Mouse (Mus musculus): ENCODE results near the gene Flvcr1.

Flvcr1 gene

DNA sequence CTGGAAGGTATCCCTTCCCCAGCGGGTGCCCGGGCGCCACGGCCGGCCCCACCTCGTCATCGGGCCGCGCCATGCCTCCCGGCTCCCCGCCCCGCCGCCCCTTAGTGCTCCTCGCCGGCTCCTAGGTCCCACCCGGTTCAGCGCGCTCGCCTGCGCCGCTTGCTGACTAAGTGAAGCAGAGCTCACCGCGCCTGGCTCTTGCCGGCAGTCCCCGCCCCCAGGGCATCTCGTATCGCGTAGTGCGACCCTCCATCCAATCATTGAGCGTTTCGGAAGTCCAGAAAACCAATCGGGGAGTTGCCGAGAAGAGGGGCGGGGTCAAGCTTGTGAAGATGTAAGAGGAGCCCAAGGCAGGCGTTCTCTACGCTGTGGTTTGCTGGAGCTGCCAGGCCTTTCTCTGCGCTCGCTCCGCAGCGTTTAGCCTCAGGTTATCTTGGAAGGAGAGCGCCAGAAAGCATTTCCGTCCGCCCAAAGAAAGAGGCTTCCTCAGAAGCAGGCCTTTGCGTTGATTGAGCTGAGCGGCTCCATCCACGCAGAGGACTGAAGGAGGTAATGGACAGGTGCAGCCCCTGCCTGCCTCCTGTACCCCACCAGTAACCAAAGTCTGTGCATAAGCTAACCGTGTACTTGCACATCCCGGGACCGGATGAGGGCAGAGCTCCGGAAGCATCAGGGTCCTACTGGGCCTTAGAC is at the start of gene Flvcr1:
Gene Flvcr1 (minus strand): TSS at position 138 of the 693 bp plus-strand sequence.
- peak; percentile 100 for DNase-seq

DNA sequence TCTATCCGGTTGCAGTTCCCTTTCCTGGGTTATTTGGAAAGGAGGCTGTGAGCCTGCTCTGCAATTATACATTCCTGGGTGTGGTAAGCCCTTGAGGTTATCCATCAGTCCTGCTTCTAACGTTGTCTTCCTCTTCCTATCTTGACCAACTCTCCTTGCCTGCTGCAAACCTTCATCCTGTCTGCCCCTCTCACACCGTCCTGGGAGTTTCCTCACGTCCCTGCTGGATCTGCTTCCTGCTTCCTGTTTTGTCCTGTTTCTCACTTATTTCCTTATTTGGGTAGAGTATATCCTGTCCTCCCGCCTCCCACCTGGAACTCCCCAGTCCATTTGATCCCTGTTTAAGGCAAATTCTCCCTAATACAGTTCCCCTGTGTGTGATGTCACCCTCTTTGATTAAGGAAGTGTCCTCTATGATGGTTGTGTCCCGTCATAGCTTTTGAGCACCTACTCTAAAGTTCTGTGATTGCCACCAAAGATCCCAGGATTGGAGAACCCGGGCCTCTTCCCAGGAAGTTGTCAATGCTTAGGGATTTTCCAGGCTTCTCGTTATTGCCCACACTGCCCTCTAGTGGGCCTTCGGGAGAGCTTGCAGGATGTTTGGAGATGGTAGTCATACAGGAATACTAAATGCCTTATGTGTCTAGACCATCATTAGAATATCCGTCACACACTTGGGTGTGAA is 49.4 kb upstream of the Flvcr1 start:
- peak; percentile 80 for DNase-seq

DNA sequence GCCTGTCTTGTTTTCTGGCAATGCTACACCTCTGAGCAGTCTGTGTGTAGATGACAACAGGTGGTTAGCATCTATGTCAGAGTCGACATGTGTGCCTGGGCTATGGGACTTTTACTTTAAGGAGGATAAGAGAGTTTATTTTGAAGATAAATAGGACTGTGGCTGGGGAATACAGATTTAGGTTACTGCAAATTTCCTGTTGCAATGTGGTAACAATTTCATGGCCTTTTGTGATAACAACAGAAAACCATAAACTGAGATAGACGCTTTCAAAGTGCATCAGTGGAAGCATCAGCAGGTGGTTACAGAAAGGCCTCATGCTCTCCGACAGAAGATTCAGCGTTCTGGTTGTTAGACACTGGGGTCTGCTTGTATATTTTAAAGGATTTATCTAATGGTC is 47.5 kb upstream of the Flvcr1 start:
- no peak for DNase-seq

DNA sequence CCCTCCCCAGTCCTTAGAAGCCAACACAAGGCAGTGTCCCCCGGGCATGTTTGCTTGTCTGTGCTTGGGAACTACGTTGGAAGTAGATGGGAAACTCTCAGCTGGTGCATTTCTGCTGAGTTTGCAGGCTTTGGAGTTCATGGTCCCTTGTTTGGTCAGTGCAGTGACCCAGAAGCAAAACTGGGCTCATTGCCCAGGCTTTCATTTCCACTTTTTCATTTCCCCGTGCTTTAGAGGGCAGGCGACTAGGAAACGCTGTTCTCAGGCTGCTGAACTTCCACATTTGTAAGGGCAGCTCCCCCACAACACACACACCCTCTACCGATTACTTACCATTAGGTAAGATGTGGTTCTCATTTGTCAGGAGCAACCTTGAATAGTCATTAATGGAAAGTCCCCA is 47.0 kb upstream of the Flvcr1 start:
- DNase-seq: peak; percentile 69

DNA sequence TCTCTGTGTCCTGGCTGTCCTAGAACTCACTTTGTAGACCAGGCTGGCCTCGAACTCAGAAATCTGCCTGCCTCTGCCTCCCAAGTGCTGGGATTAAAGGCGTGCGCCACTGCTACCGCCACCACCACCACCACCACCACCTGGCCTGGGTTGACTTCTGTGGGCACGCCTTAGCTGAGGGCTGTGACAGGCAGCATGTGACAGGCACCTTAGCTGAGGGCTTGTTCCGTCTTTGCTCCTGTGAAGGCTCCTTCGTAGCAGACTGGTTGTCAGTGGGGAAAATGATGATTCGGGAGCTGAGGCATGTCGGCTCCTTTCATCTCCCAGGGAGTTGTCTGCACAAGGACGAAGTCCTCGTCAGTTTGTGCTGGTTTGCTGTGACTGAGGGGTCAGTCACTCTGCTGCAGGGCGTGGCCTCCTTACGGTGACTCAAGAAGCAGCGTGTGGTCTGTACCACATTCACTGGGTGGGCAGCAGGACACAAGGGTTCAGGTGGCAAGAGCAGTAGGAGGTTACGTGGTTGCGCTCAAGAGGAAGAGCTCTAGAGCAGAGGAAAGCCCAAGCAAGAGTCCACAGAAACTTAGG is 46.5 kb upstream of the Flvcr1 start:
- DNase-seq: no peak

DNA sequence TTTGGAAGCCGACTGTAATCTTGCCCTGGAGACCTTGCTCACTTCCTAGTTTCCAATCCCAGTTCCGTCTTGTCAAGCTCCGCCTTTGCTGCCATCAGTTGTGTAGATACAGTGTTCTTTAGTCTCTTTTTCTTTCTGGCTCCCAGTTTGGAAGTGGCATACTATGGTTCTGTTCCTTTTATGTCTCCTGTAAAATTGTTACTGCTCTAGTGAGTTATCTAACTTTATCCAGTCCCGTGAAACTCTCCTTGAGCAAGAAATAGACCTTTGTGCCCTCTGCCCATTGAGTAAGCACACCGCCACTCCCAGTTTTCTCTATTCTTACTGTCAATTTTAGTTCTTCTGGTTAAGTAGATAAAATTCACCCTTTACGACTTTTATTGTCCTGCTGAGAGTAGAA is 45.7 kb upstream of the Flvcr1 start:
- no peak for DNase-seq

DNA sequence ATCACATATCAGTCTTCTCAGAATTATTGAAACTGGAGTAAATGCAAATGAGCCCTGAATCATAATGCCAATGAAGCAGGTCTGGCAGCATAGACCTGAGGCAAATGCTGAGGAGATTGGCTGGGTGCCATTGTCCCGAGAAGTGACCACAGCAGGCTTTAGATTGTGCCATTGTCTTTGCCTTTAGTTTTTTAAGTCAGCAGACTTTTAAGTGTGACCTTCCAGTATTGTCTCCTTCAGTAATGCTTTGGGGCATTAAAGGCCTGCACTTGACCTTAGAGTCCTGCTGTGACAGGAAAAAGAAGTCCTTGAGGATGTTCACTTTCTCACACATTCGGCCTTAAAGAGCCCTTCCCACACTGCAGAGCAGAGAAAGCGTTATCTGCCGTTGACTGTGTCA is 44.3 kb upstream of the Flvcr1 start:
- no peak for DNase-seq

DNA sequence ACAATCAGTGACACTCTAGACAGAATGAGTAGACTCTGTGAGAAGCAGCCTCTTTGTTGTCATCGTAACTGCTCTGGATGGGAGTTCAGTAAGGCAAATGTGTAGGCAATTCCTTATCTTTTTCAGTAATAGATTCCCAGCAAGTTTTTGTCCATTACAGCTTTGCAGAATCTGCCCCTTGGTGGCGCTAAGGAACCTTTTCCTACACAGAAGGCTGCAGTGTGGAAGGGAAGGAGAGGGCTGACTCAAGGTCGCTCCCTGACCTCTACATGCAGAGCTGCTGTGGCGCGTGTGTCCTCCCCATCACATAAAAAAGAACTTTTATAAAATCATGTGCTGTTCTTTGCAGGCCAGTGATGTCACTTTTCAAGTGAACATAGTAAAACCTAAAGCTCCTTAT is 42.4 kb upstream of the Flvcr1 start:
- peak; percentile 24 for DNase-seq

DNA sequence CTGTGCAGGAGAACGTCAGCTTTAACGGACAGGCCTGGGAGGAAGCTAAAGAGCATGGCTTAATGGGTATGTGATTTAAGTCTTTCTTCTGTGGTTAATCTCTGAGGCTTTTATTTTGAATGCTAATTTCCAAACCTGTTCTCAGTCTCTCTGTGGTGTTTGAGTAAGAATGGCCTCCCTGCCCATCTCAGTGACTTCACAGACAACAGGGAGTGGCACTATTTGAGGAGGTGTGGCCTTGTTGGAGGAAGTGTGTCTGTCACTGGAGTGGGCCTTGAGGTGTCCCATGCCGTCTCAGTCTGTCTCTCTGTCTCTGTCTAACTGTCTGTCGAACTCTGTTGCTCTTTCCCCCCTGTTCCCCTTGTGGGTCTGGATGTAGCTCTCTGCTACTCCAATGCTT is 39.2 kb upstream of the Flvcr1 start:
- DNase-seq: no peak

DNA sequence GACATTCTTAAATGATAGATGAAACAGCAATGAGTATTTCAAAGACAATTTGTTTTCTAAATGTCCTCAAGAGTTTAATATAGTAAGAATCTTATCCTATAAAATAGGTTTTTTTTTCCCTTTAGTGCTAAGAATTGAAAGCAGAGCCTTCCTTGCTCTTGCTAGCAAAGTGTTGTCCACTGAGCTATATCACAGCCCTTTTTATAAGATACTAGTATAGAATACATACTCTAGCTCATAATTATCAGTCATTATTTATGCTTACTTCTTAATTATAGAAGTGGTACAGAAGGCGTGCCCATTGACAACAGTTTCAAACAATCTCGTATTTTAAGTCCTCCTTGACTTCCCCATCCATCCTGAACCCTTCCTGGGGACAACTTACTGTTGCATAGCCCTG is 38.6 kb upstream of the Flvcr1 start:
- no peak for DNase-seq

DNA sequence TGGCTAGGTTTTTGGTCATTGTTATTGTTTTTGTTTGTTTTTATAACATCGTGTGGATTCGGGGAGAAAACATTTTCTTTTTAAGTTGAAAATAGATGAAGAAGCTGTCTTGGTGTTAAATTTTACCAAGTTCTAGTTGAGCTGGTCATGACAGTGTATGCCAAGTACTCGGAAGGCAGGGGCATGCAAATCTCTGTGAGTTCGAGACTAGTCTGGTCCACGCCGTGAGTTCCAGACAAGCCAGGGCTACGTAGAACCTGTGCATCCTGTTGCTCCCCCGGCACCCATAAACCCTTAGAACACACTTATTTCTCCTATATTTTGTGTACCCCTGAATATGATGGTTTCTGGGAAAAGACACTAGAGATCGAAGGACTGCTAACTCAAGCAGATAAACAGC is 37.7 kb upstream of the Flvcr1 start:
- no peak for DNase-seq

DNA sequence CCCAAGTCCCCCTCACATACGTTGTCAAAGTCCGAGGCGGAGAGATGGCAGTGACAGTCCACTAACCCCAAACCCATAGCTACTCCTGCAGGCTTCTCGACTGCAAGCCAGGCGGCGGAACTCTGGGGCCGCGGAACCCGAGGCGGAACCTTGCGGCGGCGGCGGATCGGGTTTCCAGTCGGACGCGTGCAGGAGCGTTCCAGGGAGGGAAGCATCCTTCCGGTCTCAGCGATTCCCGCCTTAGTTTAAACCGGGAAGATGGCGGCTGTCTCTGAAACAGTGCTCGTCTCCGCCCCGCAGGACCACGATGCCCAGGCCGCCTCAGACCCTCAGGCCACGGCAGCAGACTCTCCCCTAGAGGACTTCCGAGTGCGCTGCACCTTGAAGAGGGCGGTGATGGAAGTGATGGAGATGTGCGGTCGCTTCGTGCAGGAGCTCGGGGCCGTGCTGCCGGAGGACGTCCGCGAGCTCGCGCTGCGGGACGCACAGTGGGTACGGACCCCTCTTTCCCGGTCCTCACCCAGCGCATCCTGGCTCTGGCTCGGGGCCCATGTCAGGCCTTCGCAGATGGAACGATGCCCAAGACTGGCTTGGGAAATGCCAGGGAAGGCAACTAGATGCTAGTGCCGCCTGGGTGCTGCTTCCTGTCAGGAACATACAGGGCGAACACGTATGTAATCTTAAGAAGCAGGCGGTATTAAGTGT is 37.0 kb upstream of the Flvcr1 start, which contains the start of the genes Tatdn3 and Nsl1:
Gene Tatdn3 (minus strand): TSS at position 152 of the 705 bp plus-strand sequence.
Gene Nsl1 (plus strand): TSS at position 232 of the 705 bp plus-strand sequence.
- DNase-seq: peak; percentile 94

DNA sequence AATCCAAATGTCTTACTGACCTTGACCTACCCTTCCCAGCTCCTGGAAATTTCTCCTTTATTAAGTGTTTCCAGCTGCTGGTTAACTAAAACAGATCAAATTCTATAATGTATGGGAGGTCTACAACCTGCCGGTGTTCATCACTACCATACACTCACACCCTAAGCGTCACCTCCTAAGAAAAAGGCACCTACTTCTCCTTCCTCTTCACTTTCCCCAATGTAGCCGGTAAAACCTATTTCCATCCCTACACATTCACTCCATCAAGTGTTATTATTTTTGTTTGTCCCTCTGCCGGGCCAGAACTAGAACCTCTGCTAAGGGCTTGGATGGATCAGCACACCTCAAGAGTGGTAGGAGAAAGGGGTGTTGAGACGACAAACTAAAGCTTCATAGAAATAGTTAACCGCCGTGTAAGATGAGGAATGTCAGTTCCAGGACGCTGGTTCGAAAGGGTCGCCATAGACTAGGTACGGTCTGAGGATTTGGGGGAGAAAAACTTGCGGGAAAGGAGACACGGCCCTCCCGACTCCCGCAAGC is 36.4 kb upstream of the Flvcr1 start:
- DNase-seq: no peak

DNA sequence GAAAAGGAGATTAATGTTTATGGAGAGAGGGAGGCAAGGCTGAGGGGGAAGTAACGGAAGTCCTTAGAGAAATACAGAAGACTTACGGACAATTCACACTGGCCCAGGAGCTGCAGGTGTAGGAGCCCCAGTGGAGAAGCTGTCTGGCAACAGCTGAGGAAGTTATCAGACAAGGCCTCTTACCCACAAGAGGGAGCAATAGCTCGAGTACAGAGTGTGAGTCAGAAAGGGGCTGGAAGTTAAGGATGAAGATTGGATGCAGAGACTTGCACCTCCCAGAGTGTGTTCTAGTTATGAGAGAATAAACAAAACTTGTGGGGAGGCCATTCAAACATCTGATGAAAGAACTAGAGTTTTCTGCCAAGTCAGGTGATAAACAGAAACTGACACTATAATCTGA is 31.5 kb upstream of the Flvcr1 start:
- no peak for DNase-seq

DNA sequence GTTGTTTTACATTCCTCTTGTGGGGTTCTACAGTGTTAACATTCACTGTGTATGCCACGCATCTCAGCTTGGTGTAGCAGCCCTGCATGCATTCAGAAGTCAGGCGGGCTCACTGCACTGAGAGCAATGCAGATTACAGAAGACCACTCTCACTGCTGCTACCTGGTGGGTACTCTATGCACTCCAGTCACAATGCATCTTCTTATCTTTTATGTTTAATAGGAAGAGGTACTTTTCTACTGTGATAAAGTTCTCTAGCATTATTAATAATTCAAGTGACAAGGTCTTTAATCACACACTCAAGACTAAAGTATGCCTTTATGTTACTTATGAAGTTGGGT is 29.5 kb upstream of the Flvcr1 start:
- no peak for DNase-seq

DNA sequence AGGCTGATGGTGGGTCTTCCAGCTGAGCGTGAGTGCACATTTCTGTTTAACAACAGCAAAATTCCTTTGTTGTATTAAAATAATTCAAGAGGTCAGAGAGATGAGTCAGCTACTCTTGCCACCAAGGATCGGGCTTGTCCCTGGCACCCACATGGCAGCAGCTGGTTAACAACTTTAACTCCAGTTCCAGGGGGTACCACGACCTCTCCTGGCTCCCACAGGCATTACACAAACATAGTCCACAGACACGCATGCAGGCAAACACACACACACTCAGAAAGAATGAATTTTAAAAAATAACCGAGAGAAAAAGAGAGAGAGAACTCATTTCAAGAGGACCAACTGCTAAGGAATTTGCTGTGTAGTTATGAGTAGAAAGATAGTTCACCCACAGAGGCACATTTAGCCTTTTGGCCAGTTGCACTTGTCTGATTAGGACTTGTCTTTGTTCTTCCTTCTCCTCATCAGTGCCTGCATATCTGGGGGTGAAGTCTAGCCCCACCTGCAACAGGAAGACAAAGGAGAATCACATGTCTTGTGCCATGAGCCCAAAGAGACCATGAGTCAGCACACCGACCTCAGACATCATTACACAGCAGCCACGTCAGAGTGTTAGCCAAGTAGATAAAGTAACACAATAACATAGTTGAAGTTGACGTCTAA is 29.0 kb upstream of the Flvcr1 start:
- no peak for DNase-seq

DNA sequence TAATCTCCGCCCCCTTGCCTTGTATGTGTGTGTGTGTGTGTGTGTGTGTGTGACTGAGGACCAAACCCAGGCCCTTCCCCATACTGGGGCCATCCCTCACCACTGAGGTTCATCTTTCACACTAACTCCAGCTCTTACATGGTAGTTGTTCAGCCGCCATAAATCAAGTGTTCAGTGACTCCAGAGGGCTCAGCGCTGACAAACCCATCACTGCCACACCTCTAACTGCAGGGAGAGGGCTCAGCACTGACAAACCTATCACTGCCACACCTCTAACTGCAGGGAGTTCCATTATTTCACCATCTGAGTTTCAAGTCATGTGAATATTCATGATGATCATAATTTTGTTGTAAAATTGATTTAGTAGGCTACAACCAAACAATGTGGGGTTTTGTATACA is 27.6 kb upstream of the Flvcr1 start:
- DNase-seq: no peak

DNA sequence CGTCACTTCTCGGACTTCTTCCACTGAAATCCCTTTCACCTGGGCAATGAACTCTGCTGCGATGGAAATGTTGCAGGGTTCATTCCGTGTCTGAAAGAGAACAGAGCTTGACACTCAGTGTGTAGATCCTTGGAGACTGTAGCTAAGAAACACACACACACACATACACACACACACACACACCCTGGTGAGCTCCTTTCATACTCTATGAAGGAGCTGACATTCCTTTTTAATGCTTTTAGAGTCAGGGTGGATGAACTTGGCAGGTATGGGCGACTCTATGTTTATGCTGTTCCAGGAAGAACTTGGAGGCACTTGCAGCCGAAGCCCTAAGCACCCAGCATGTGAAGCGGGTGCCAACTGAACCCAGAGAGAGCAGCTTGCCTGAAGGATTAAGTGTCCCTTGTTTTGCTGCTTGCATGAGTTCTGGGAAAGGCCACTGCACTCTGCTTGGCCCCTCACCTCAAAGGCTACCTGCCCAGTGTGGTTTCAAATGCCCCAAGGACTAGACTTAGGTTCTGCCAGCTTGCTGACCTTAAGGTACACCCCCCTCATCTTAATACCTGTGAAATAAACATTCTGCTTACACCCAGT is 20.4 kb upstream of the Flvcr1 start:
- no peak for DNase-seq

DNA sequence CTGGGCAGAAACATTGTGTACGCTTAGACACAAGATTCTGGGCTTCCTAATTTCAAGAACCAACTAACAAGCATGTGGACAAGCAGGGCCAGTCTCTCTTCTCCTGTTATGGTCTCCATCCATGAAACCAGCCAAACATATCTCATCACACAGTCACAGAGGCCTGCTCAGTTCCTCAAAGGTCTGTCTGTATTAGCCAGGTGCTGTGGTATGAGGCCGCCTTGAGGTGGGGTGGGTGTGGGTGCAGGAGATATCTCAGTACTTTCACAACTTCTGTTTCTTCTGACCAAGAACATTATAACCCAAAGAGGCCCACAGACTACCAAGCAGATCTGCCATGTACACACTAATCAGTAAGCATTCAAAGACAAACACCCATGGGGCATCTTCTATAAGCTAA is 19.3 kb upstream of the Flvcr1 start:
- DNase-seq: no peak

DNA sequence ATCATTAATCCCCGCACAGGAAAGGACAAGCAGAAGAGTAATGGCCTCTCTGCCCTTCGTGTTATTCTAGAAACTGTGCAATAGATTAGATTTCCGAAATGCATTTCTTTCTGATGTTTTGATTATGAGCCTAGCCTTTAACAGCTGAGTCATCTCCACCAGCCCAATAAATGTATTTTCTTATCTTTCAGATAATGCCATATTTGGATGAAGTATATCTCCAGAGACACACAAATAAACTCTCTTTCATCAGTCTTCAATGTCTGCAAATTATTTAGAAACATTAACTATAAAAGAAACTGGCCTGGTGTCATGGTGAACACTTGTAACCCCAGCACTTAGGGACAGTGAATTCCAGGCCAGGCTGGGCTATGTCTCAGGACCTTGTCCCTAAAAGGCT is 16.7 kb upstream of the Flvcr1 start:
- DNase-seq: no peak

DNA sequence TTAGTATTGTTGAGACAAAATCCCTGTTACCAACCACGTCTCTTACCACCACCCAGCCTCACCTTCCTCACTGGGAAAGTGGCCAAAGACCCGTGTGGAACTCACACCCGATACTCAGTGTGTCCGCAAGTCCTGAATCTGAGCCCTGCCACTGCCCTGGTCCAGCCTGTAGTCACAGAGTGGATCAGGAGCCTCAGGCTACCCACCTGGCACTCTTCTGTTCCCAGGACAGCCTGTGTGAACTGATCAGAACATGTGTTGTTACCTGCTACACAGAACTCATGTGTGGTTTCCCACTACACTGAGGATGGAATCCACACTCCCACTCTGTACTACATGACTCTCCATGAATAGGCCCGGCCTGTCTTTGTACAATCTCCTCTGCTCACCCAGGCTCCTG is 16.1 kb upstream of the Flvcr1 start:
- no peak for DNase-seq

DNA sequence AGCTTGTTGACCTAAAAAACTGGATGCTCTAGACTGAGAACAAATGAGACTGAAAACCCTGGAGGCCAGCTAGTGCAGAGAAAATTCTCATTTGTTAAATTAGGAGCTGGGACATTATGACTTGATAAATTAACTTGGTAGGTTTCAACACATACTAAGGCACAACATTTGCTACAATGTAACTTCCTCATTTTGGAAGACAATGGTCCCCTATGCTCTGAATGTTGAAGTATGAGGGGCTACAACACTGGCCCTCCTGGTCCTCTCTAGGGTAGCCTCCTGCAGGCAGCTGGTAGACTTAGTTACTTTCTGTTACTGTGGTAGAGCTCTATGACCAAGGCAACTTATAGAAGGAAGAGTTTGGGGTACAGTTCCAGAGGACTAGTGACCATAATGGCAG is 15.4 kb upstream of the Flvcr1 start:
- no peak for DNase-seq

DNA sequence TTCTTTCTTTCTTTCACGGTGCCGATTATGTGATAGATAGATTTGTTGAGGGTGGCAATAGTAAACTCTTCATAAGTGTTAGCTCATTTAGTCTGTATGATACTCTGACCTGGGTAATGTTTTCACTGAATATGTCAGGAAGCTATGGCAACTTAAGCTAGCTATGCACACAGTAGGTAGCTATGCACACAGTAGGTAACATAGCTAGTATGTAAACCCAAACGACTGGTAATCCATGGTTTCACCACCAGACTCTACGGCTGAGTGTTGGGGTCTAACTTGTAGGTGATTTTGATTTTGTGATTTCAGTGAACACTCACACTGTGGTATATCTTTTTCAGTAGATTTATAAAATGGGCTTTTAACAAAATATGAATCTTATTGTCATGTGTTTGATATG is 12.0 kb upstream of the Flvcr1 start:
- no peak for DNase-seq
